ENCODE assay signal across 22 mouse cellular contexts in the genomic region with DNA sequence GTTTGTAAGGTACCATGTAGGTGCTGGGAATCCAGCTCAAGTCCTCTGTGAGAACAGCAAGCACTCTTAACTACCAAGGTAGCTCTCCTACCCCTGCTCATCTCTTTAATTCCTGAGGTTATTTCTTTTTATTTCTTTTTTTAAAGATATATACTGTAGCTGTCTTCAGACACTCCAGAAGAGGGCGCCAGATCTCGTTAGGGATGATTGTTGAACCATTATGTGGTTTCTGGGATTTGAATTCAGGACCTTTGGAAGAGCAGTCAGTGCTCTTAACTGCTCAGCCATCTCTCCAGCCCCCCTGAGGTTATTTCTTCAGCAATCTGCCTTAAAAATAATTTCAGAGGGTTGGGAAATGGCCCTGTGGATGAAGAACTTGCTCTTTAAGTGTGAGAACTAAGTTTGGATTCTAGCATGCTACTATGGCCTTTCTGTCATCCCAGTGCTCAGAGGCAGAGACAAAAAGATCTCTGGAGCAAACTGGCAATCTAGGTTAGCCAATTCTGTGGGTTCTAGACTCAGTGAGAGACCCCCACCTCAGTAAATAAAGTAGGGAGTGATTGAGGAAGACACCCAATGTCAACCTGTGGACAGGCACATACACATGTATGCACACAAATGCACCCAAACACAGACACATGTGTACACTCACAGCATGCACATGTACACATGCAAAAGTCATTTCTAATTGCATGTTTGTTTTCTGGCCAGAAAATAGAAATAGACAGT. TPM values are rescaled to one million over a fixed set of nuclear protein-coding genes. Genes with fewer than 3 reads are reported as not detected.
DNase-seq lines count a peak whose midpoint lies in the region; ATAC-seq and TF ChIP-seq lines count a peak whose summit lies in the region.
"Had no signal": no experiment of that assay in that cellular context is flagged by ENCODE, and none has a peak within 500 bp of the region (broad histone marks: within the 10 kb centered on the region; RNA-seq: fewer than 3 reads in every experiment).

No protein-coding gene starts in this region.

- peak; percentile 74 for TF ChIP-seq CTCF in heart, adult 2 months (IDR thresholded peaks at IDR 0.05)
- peak; percentile 26; the same call in 1 of the 2 replicates for TF ChIP-seq CTCF in liver, embryonic 14.5 days (IDR thresholded peaks at IDR 0.05; ENCODE audit: low read depth)

- no peak for DNase-seq in heart, adult 2 months
- no peak for DNase-seq in liver, embryonic 14.5 days (ENCODE audit: low read depth in 3 of 3, low spot score in 3 of 3)
- peak; percentile 38 for DNase-seq in thymus, postnatal 4 days
- DNase-seq in thymus, postnatal 14 days, result no peak
- no peak for DNase-seq in adrenal gland, postnatal 25 days
- DNase-seq: adrenal gland, adult 2 months; B cell, adult 2 months; cerebellum, adult 18-20 months; cerebellum, postnatal 36 days; kidney, postnatal 4 days; thymus, adult 2 months had no signal

- H3K27ac ChIP-seq in heart, adult 2 months, result no peak overlapping the region
- H3K27ac ChIP-seq in heart, embryonic 12.5 days (ENCODE audit: poor library complexity, severe bottlenecking), result no peak overlapping the region
- H3K27ac ChIP-seq in liver, embryonic 14.5 days, result no peak overlapping the region
- H3K27ac ChIP-seq in liver, embryonic 12.5 days, result no peak overlapping the region
- H3K27ac ChIP-seq: heart, embryonic 15.5 days; hindbrain, embryonic 13.5 days; neural tube, embryonic 12.5 days had no signal

- intact Hi-C loops in heart, adult 2 months (cut with DNase I), result loop anchor here (5.0 kb wide), 1 partner anchor 93 kb away; no protein-coding TSS in a partner anchor

- TF ChIP-seq POLR2A in heart, adult 2 months (IDR thresholded peaks at IDR 0.05; ENCODE audit: insufficient read depth, low read depth, low read length), result no peak

- H3K4me3 ChIP-seq in heart, adult 2 months, result no peak overlapping the region
- no peak overlapping the region for H3K4me3 ChIP-seq in heart, embryonic 12.5 days
- H3K4me3 ChIP-seq in liver, embryonic 14.5 days (ENCODE audit: insufficient read depth in 1 of 2, low read depth in 2 of 2, low read length in 2 of 2), result no peak overlapping the region
- no peak overlapping the region for H3K4me3 ChIP-seq in liver, embryonic 12.5 days
- H3K4me3 ChIP-seq: embryonic facial prominence, embryonic 10.5 days; heart, embryonic 15.5 days; hindbrain, embryonic 13.5 days; megakaryocyte, embryonic 14.5 days; neural tube, embryonic 12.5 days had no signal

- H3K79me2 ChIP-seq in heart, adult 2 months (replicated peaks; ENCODE audit: control insufficient read depth, insufficient read depth, low read length), result no peaks in the 10 kb centered on the region

- TF ChIP-seq EP300 in heart, adult 2 months (IDR thresholded peaks at IDR 0.05; ENCODE audit: insufficient read depth, low read depth, low read length), result no peak
- TF ChIP-seq EP300 in liver, embryonic 14.5 days (IDR thresholded peaks at IDR 0.05; ENCODE audit: low read depth), result no peak

- no peak for ATAC-seq in heart, embryonic 12.5 days (ENCODE audit: insufficient number of reproducible peaks, low FRiP score)
- ATAC-seq in liver, embryonic 14.5 days (ENCODE audit: insufficient read depth), result no peak
- no peak for ATAC-seq in liver, embryonic 12.5 days
- ATAC-seq in granulocyte monocyte progenitor cell, adult 5-6 weeks (replicated peaks; ENCODE audit: poor library complexity, severe bottlenecking), result no peak
- ATAC-seq: forebrain, embryonic 14.5 days; intestine, embryonic 16.5 days had no signal

- no peaks in the 10 kb centered on the region for H3K4me1 ChIP-seq in heart, adult 2 months (ENCODE audit: control insufficient read depth, insufficient read depth, low read length)
- H3K4me1 ChIP-seq in heart, embryonic 12.5 days (replicated peaks), result peaks cover 8% of the 10 kb centered on the region
- no peaks in the 10 kb centered on the region for H3K4me1 ChIP-seq in liver, embryonic 14.5 days (replicated peaks; ENCODE audit: control insufficient read depth in 2 of 2, insufficient read depth in 2 of 2, low read length in 1 of 2)
- H3K4me1 ChIP-seq in liver, embryonic 12.5 days, result no peaks in the 10 kb centered on the region
- H3K4me1 ChIP-seq: heart, embryonic 15.5 days; hindbrain, embryonic 13.5 days; neural tube, embryonic 12.5 days had no signal

- H3K9ac ChIP-seq in heart, adult 2 months (ENCODE audit: low read depth, low read length), result no peak overlapping the region
- no peak overlapping the region for H3K9ac ChIP-seq in heart, embryonic 12.5 days
- no peak overlapping the region for H3K9ac ChIP-seq in liver, embryonic 14.5 days (replicated peaks)
- H3K9ac ChIP-seq in liver, embryonic 12.5 days, result no peak overlapping the region
- H3K9ac ChIP-seq: heart, embryonic 15.5 days; hindbrain, embryonic 13.5 days; neural tube, embryonic 12.5 days had no signal

- no peaks in the 10 kb centered on the region for H3K36me3 ChIP-seq in heart, adult 2 months (ENCODE audit: control insufficient read depth, insufficient read depth, low read length)
- H3K36me3 ChIP-seq in heart, embryonic 12.5 days, result no peaks in the 10 kb centered on the region
- H3K36me3 ChIP-seq in liver, embryonic 14.5 days (replicated peaks; ENCODE audit: control insufficient read depth, insufficient read depth, low read depth), result no peaks in the 10 kb centered on the region
- no peaks in the 10 kb centered on the region for H3K36me3 ChIP-seq in liver, embryonic 12.5 days
- H3K36me3 ChIP-seq: embryonic facial prominence, embryonic 10.5 days; G1E; heart, embryonic 15.5 days; hindbrain, embryonic 13.5 days; neural tube, embryonic 12.5 days had no signal

- no peaks in the 10 kb centered on the region for H3K27me3 ChIP-seq in heart, adult 2 months (ENCODE audit: control insufficient read depth, insufficient read depth, low read length)
- H3K27me3 ChIP-seq in heart, embryonic 12.5 days (replicated peaks), result no peaks in the 10 kb centered on the region
- no peaks in the 10 kb centered on the region for H3K27me3 ChIP-seq in liver, embryonic 14.5 days (ENCODE audit: control insufficient read depth, insufficient read depth, low read length)
- H3K27me3 ChIP-seq in liver, embryonic 12.5 days (replicated peaks), result no peaks in the 10 kb centered on the region
- H3K27me3 ChIP-seq: heart, embryonic 15.5 days; hindbrain, embryonic 13.5 days; neural tube, embryonic 12.5 days had no signal

- 83% methylated on average over 2 of the region's 2 CpGs for WGBS in heart, adult 2 months
- WGBS in heart, embryonic 12.5 days, result 66% methylated on average over 2 of the region's 2 CpGs
- WGBS in liver, embryonic 14.5 days (ENCODE audit: insufficient replicate concordance), result 24% methylated on average over 2 of the region's 2 CpGs
- 36% methylated on average over 2 of the region's 2 CpGs for WGBS in liver, embryonic 12.5 days (ENCODE audit: insufficient replicate concordance)

- H3K4me2 ChIP-seq in heart, embryonic 12.5 days, result no peak overlapping the region
- no peak overlapping the region for H3K4me2 ChIP-seq in liver, embryonic 14.5 days (ENCODE audit: low read depth)
- no peak overlapping the region for H3K4me2 ChIP-seq in liver, embryonic 12.5 days
- H3K4me2 ChIP-seq: heart, embryonic 15.5 days; hindbrain, embryonic 13.5 days; neural tube, embryonic 12.5 days had no signal

- H3K9me3 ChIP-seq in heart, embryonic 12.5 days (replicated peaks), result no peaks in the 10 kb centered on the region; the same call in 1 of the 2 replicates
- no peaks in the 10 kb centered on the region for H3K9me3 ChIP-seq in liver, embryonic 14.5 days (ENCODE audit: control insufficient read depth, low read length)
- H3K9me3 ChIP-seq in liver, embryonic 12.5 days (replicated peaks), result no peaks in the 10 kb centered on the region
- H3K9me3 ChIP-seq: G1E; heart, embryonic 15.5 days; neural tube, embryonic 12.5 days had no signal

RNA-seq across cellular contexts. Expression of a gene that starts 58.3 kb away (rescaled TPM):
- total RNA-seq in heart, adult 2 months (2021), result 1 to 10 TPM; 4.6 to 5.7 TPM
- 9.6 and 14.6 TPM in 2 replicates for polyA plus RNA-seq in heart, adult 2 months (2012; rRNA removed)
- polyA plus RNA-seq in heart, embryonic 12.5 days (2016; fragmentation: Nextera tagmentation; extraction: Ambion mirVana), result 7.6 and 8.1 TPM in 2 replicates
- 4.0 and 4.2 TPM in 2 replicates for polyA plus RNA-seq in liver, embryonic 14.5 days (2012; rRNA removed)
- 2.8 and 3.4 TPM in 2 replicates for polyA plus RNA-seq in liver, embryonic 14.5 days (2014; fragmentation: Nextera tagmentation; extraction: Ambion mirVana)
- 2.8 and 3.5 TPM in 2 replicates for polyA plus RNA-seq in liver, embryonic 12.5 days (2016; fragmentation: Nextera tagmentation; extraction: Ambion mirVana)
- total RNA-seq in adrenal gland, postnatal 25 days (2021), result 37.8 and 41.9 TPM in 2 replicates
- 80.8 and 112 TPM in 2 replicates for total RNA-seq in granulocyte monocyte progenitor cell, adult 5-6 weeks (2014; fragmentation: Nextera tagmentation)
- total RNA-seq in granulocyte monocyte progenitor cell, adult 5-6 weeks (2017), result 32.4 and 40.6 TPM in 2 replicates
